Mouse (Mus musculus) C2C12 (cell line): ENCODE results near the gene Agpat1.

ENCODE experiments used
- CEBPB ChIP-seq: IDR thresholded peaks from one replicate; pipeline ENCODE4 v1.6.1; 2011; ENCODE audit warnings: low read depth, mild to moderate bottlenecking, control low read depth, moderate library complexity
- CTCF ChIP-seq: IDR thresholded peaks from one replicate; pipeline ENCODE4 v1.5.1; 2011; ENCODE audit not compliant: control insufficient read depth, insufficient read depth, insufficient read length
- MAX ChIP-seq: IDR thresholded peaks from one replicate; pipeline ENCODE4 v1.6.1; 2011; ENCODE audit warnings: mild to moderate bottlenecking, control low read depth
- MYOD1 ChIP-seq: IDR thresholded peaks from one replicate; pipeline ENCODE4 v1.6.1; 2011; ENCODE audit warnings: low read depth; ENCODE audit not compliant: control insufficient read depth, insufficient read length
- USF1 ChIP-seq: IDR thresholded peaks from one replicate; pipeline ENCODE4 v1.6.1; 2011; ENCODE audit warnings: low read depth, mild to moderate bottlenecking, control low read depth, moderate library complexity

DNA sequence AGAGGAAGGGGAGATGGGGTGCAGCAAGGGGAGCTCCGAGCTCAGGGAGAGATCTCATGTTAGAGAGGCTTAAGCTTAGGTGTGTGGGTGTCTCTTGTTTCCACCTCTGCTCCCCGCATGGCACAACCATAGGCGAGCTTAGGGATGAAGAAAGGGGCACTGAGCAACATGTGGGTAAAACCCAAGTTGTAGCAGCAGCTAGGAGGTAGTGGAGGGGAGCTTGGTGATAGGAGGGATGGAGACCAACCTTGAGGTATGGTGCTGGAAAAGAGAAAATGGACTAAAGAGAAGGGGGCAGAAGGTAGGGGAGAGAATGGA is 55.8 kb downstream of the Agpat1 start:
- TF ChIP-seq MYOD1 (no peak), CTCF (no peak), USF1 (no peak), MAX (no peak), CEBPB (no peak)
